Mouse (Mus musculus) 416B (cell line): Measurements from ENCODE around the gene Ugt1a8.
"Not testable (repeated sequence)": the region's sequence is repeated elsewhere in the genome, so short reads cannot be mapped to it uniquely, and the experiment has no call there.

Source experiments
- DNase-seq: peaks from one replicate; pipeline ENCODE4 v3.0.0; 2011; ENCODE audit warnings: low read depth

The Ugt1a8 gene

GRCm38 (mm10) chr1:88087513-88087912, at the start of gene Ugt1a8:
Gene Ugt1a8 (plus strand): TSS chr1:88087813.
- DNase-seq, result no peak

DNA sequence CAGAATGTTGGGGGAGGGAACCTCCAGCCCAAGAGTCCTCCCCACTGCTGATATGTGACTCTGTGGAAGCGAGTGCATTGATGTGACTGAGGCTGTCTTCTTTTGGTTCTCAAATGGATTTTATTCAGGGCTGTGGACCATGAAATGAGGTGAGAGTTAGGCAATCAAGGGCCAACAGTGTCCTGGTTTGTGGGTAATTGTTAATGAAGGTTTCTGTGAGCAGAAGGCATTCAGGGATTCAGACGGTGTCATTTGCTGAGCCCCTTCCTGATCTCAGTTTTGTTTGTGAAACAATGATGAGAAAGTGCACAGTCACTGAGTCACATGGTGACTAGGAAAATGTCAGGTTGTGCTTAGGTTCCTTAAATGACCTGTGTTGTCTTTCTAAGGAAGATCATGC, 44.6 kb upstream of the Ugt1a8 start:
- DNase-seq, result not testable (repeated sequence)

- not testable (repeated sequence) for DNase-seq
Observed at GRCm38 (mm10) chr1:88044832-88045437, 42.7 kb upstream of the Ugt1a8 start.

DNA sequence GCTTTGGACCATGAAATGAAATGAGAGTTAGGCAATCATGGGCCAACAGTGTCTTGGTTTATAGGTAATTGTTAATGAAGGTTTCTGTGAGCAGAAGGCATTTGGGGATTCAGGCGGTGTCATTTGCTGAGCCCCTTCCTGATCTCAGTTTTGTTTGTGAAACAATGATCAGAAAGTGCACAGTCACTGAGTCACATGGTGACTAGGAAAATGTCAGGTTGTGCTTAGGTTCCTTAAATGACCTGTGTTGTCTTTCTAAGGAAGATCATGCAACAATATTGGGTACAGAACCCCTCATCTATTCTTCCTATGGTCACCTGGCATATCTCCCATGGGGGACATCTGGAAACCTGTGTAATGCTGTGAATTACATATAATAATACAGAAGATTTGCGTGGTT, 40.2 kb upstream of the Ugt1a8 start:
- not testable (repeated sequence) for DNase-seq

DNA sequence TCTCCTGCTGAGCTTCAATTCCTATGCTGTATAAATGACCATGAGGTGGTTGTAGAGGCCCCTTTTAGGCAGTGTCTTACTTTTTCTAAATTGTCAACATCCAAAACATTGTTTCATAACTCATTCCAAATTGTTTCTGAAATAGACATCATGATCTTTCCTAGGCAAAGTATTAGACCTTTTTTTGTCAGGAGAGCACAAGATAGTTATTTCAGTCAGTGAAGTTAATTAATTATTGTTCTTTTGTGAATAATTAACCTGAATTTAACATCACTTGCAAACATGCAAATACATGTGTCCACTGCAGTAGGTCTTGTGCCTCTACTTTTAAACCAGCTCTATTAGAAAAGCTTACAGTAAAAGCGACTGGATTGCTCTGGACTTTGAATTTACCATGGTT, 32.5 kb upstream of the Ugt1a8 start, which contains the start of gene Ugt1a10:
Gene Ugt1a10, plus strand, starts transcription at position 301 of the 400 bp plus-strand sequence.
- no peak for DNase-seq

GRCm38 (mm10) chr1:88066472-88067102, 21.0 kb upstream of the Ugt1a8 start:
- DNase-seq, result not testable (repeated sequence)

DNA sequence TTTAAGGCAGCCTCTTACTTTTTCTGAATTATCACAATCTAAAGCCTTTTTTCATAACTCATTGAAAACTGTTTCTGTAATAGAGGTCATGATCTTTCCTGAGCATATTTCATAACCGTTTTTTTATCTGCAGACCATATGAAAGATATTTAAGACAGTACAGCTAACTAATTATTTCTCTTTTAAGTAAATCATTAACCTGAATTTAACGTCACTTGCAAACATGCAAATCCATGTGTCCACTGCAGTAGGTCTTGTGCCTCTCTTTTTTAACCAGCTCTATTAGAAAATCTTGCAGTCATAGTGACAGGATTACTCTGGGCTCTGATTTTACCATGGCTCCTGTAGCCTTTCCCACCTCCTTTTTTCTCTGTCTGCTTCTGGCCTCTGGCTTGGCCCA, 17.1 kb upstream of the Ugt1a8 start, which contains the start of gene Ugt1a9:
Gene Ugt1a9, plus strand, starts transcription at position 306 of the 400 bp plus-strand sequence.
- no peak for DNase-seq

GRCm38 (mm10) chr1:88070902-88071301, 16.7 kb upstream of the Ugt1a8 start:
- DNase-seq, result no peak

- no peak for DNase-seq
Observed at GRCm38 (mm10) chr1:88074471-88074870, 13.1 kb upstream of the Ugt1a8 start.

GRCm38 (mm10) chr1:88077128-88077527, 10.5 kb upstream of the Ugt1a8 start:
- DNase-seq, result peak; percentile 40

DNA sequence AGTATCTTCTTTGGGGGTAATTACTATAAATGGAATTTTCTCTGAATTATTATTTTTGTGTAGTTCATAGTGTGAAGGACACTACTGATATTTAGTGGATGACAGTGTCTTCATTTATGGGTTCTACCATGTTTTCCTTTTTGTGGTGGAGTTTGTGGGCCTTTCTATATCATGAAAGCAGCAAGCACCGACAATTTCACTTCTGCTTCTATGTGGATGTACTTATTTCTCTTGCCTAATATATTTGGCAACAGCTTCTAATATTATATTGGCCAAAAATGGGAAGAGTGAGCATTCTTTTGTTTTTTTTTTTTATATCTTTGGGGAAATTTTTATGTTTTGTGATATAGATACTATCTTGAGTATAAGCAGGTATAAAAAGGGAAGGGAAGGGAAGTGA, 5.9 kb upstream of the Ugt1a8 start:
- no peak for DNase-seq

DNA sequence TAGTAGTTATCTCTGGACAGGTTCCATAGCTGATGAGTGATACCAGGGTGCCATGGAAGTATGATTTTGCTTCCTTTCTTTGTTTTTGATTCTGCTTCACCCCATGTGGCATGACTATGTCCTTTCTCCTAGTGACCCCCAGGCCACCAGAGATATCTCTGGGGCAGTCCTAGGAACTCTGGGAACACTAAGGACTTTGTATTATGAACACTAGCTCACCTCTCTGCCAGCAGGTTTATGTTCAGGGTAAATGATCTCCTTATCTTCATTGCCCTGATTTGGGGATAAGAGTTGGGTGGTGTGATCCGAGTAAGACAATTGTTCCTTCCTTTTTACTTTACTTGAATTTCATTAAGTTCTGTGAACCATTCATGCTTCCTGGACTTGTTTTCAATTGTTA, 1.5 kb upstream of the Ugt1a8 start:
- DNase-seq, result no peak

DNA sequence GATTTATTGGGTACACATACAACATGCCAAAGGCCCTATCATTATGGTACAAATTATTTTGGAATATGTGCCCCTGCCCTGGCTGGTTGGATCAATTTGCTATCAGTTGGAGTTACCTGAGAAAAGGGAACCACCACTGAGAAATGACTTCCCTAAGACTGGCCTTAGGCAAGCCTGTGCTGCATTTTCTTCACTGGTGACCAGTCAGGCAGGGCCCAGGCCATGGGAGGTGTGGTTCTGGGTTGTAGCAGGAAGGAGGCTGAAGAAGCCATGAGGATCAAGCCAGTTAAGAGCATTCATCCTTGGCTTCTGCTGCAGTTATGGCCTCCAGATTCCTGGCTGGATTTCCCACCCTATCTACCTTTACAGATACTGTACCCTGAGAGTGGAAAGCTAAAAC, 4.7 kb downstream of the Ugt1a8 start:
- peak; percentile 8 for DNase-seq

GRCm38 (mm10) chr1:88094270-88094676, 6.7 kb downstream of the Ugt1a8 start:
- DNase-seq, result peak; percentile 49

DNA sequence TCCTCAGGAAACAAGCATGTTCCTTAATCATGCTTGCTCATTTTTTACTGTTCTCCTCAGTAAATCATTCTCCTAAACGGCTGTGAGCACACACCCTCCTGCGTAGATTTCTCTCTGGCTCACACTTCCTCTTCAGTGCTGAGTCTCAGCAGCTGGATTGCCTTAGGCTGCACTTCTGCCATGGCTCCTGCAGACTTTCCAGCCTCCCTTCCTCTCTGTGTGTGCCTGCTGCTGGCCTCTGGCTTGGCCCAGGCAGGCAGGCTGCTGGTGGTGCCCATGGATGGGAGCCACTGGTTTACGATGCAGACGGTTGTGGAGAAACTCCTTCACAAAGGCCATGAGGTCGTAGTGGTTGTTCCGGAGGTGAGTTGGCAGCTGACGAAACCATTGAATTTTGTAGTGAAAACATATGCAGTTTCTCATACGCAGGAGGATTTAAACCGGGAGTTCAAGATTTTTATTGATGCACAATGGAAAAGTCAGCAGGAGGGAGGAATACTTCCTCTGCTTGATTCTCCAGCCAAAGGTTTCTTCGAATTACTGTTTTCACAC, 7.4 kb downstream of the Ugt1a8 start, which contains the start of gene Ugt1a7c:
Gene Ugt1a7c, plus strand, starts transcription at position 122 of the 552 bp plus-strand sequence.
- peak; percentile 43 for DNase-seq

DNA sequence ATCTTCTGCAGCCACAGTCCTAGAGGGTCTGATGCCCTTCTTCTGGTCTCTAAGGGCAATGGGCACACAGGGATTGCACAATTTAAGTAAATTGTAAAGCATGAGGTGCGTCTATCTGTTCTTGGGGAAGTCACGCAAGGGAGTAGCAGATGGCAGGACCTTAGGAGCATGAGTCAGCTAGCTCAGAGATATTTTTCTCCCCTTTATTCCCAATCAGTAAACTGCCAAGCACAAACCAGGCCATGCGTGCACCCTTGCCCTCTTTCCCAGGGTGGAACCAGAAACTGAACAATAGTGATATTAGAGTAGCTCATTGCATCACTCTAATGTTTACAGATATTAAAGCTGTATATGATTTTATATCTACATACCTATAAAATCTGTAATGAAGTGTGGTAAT, 10.9 kb downstream of the Ugt1a8 start:
- DNase-seq, result peak; percentile 8

- not testable (repeated sequence) for DNase-seq
Observed at GRCm38 (mm10) chr1:88099691-88100090, 12.1 kb downstream of the Ugt1a8 start.

- DNase-seq, result peak; percentile 82
Observed at GRCm38 (mm10) chr1:88103019-88103418, 15.4 kb downstream of the Ugt1a8 start, which contains the start of gene Ugt1a6b. Gene Ugt1a6b (plus strand): TSS chr1:88103252.

- DNase-seq, result peak; percentile 26
Observed at GRCm38 (mm10) chr1:88103697-88104468, 16.3 kb downstream of the Ugt1a8 start.

DNA sequence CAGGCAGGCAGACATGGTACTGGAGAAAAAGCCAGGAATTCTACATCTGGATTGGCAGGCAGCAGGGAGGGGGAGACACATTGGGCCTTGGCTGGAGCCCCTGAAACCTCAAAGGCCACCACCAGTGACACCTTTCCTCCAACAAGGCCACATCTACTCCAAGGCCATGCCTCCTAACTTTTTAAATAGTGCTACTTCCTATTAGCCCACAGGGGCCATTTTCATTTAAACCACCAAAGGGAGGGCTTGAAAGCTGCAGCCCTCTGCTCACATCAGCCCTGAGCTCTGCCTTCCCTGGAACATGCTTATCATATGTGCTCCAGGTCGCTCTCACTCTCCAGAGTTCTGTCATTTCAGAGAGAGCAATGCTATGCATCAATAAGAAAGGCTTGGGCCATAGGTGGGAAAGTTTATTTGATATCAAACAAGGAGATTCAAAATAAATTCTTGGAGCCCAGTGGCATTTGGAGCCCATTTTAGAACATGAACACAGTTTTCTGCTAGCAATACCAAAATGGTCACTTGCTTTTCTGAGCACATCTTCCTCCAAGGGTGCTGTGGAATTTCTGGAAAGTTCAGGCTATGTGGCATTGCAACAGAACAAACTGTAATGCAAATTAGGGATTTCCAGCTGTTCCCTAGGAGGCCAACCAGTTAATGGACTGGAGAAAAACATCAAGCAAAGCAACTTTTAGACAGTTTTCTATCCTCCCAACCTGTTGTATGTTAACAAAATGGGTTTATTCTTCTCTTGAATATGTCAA, 17.2 kb downstream of the Ugt1a8 start:
- no peak for DNase-seq

DNA sequence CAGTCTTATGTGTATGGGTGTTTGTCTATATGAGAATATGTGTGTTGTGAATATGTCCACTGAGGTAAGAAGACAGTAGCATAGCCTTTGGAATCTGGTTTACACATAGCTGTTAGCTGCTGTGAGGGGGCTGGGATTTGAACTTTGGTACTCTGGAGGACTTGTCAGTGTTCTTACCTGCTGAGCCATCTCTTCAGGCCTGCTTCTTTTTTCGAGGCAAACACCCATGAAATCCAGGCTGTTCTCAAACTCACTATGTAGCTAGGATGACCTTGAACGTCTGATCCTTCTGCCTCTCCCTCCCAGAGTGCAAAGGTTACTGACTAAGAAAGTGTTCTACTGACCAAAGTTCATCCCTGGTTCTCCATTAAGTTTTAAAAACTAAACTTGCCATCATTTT, 18.0 kb downstream of the Ugt1a8 start:
- no peak for DNase-seq
